Mouse (Mus musculus) lung, postnatal 0 days (tissue): Measurements from ENCODE around the gene Adh5.

Source experiments
- CTCF ChIP-seq: IDR thresholded peaks from 2 replicates; pipeline ENCODE4 v1.5.1; 2016; ENCODE audit warnings: antibody characterized with exemption, mild to moderate bottlenecking
- EP300 ChIP-seq: IDR thresholded peaks from 2 replicates; pipeline ENCODE4 v1.6.1; 2016; ENCODE audit warnings: antibody characterized with exemption, mild to moderate bottlenecking, control low read depth

- no peak for TF ChIP-seq CTCF
- no peak for TF ChIP-seq EP300
Observed at GRCm38 (mm10) chr3:138490034-138490337, 47.1 kb downstream of the Adh5 start.
